Mouse (Mus musculus): ENCODE measurements around the gene Dnmt3l. TPM values are rescaled to one million over a fixed set of nuclear protein-coding genes. Genes with fewer than 3 reads are reported as not detected.

Dnmt3l gene
- polyA plus RNA-seq, 1 experiment from 2014 or later, result 0.62 TPM

- ATAC-seq (replicated peaks; ENCODE audit: low FRiP score, low read depth) (no peak; the same call in 1 of the 2 replicates), DNase-seq (ENCODE audit: low spot score) (peak; percentile 22)
Measured at GRCm38 (mm10) chr10:78054633-78055565, 13.2 kb downstream of the Dnmt3l start.

DNA sequence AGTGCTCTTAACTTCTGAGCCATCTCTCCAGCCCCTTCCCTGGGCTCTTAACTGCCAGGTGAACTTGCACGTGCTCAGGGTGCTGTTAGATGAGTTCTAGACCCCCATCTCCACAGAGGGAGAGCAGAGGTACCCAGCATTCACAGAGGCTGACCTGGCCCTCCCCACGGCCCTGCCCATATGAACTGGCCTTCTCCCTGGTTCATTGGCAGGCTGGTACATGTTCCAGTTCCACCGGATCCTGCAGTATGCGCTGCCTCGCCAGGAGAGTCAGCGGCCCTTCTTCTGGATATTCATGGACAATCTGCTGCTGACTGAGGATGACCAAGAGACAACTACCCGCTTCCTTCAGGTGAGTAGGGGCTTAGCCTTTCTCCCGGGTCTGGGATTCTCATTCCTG, 15.3 kb downstream of the Dnmt3l start:
- DNase-seq (ENCODE audit: low spot score) (no peak), ATAC-seq (replicated peaks; ENCODE audit: low FRiP score, low read depth) (no peak)
- Histone ChIP-seq H3K9me3 (replicated peaks; ENCODE audit: low read length) (no peaks in the 10 kb centered on the region), H3K4me2 (ENCODE audit: low read length) (no peak overlapping the region), H3K36me3 (ENCODE audit: insufficient read depth, low read length) (no peaks in the 10 kb centered on the region), H3K4me1 (replicated peaks; ENCODE audit: insufficient read depth, low read length) (no peaks in the 10 kb centered on the region), H3K27ac (no peak overlapping the region), H3K27me3 (ENCODE audit: insufficient read depth, low read length) (no peaks in the 10 kb centered on the region), H3K9ac (ENCODE audit: low read depth, low read length) (no peak overlapping the region), H3K4me3 (replicated peaks; ENCODE audit: low read depth, low read length) (no peak overlapping the region)
- no peak for TF ChIP-seq CTCF (IDR thresholded peaks at IDR 0.05; ENCODE audit: low read depth)
- 88% methylated on average over 8 of the region's 8 CpGs for WGBS

More at GRCm38 (mm10) chr10:78054633-78055565, 13.2 kb downstream of the Dnmt3l start:
- Histone ChIP-seq H3K36me3 (ENCODE audit: insufficient read depth, low read length) (no peaks in the 10 kb centered on the region), H3K27me3 (ENCODE audit: insufficient read depth, low read length) (no peaks in the 10 kb centered on the region), H3K4me2 (ENCODE audit: low read length) (no peak overlapping the region), H3K9me3 (replicated peaks; ENCODE audit: low read length) (no peaks in the 10 kb centered on the region), H3K4me1 (replicated peaks; ENCODE audit: insufficient read depth, low read length) (no peaks in the 10 kb centered on the region), H3K9ac (ENCODE audit: low read depth, low read length) (no peak overlapping the region), H3K27ac (no peak overlapping the region), H3K4me3 (replicated peaks; ENCODE audit: low read depth, low read length) (no peak overlapping the region)
- 67% methylated on average over 19 of the region's 19 CpGs for WGBS
- no peak for TF ChIP-seq CTCF (IDR thresholded peaks at IDR 0.05; ENCODE audit: low read depth)

GRCm38 (mm10) chr10:78063122-78063521, 21.4 kb downstream of the Dnmt3l start:
- no peak for DNase-seq (ENCODE audit: low spot score)
- Histone ChIP-seq H3K4me1 (replicated peaks; ENCODE audit: insufficient read depth, low read length) (no peaks in the 10 kb centered on the region), H3K4me3 (replicated peaks; ENCODE audit: low read depth, low read length) (no peak overlapping the region), H3K36me3 (ENCODE audit: insufficient read depth, low read length) (no peaks in the 10 kb centered on the region), H3K9ac (ENCODE audit: low read depth, low read length) (no peak overlapping the region), H3K4me2 (ENCODE audit: low read length) (no peak overlapping the region), H3K27ac (no peak overlapping the region), H3K27me3 (ENCODE audit: insufficient read depth, low read length) (no peaks in the 10 kb centered on the region), H3K9me3 (replicated peaks; ENCODE audit: low read length) (no peaks in the 10 kb centered on the region)
- no peak for TF ChIP-seq CTCF (IDR thresholded peaks at IDR 0.05; ENCODE audit: low read depth)
- 84% methylated on average over 9 of the region's 9 CpGs for WGBS
- no peak for ATAC-seq (replicated peaks; ENCODE audit: low FRiP score, low read depth)

GRCm38 (mm10) chr10:78067226-78067625, 25.5 kb downstream of the Dnmt3l start:
- H3K4me2 ChIP-seq (ENCODE audit: low read length), result no peak overlapping the region
- no peaks in the 10 kb centered on the region for H3K9me3 ChIP-seq (replicated peaks; ENCODE audit: low read length)
- ATAC-seq (replicated peaks; ENCODE audit: low FRiP score, low read depth), result peak; percentile 41
- H3K27ac ChIP-seq, result no peak overlapping the region
- no peak overlapping the region for H3K9ac ChIP-seq (ENCODE audit: low read depth, low read length)
- H3K27me3 ChIP-seq (ENCODE audit: insufficient read depth, low read length), result no peaks in the 10 kb centered on the region
- WGBS, result 38% methylated on average over 4 of the region's 4 CpGs
- H3K36me3 ChIP-seq (ENCODE audit: insufficient read depth, low read length), result no peaks in the 10 kb centered on the region
- no peak overlapping the region for H3K4me3 ChIP-seq (replicated peaks; ENCODE audit: low read depth, low read length)
- H3K4me1 ChIP-seq (replicated peaks; ENCODE audit: insufficient read depth, low read length), result no peaks in the 10 kb centered on the region
- peak; percentile 11; the same call in 1 of the 2 replicates for TF ChIP-seq CTCF (IDR thresholded peaks at IDR 0.05; ENCODE audit: low read depth)
- DNase-seq (ENCODE audit: low spot score), result peak; percentile 49

GRCm38 (mm10) chr10:78068541-78068940, 26.8 kb downstream of the Dnmt3l start:
- no peak for TF ChIP-seq CTCF (IDR thresholded peaks at IDR 0.05; ENCODE audit: low read depth)
- Histone ChIP-seq H3K27me3 (ENCODE audit: insufficient read depth, low read length) (no peaks in the 10 kb centered on the region), H3K27ac (no peak overlapping the region), H3K4me3 (replicated peaks; ENCODE audit: low read depth, low read length) (peak overlapping the region; percentile 68), H3K36me3 (ENCODE audit: insufficient read depth, low read length) (0 out of 2 replicates have a peak, but pooled peaks cover 6% of the 10 kb centered on the region), H3K9me3 (replicated peaks; ENCODE audit: low read length) (no peaks in the 10 kb centered on the region), H3K4me1 (replicated peaks; ENCODE audit: insufficient read depth, low read length) (no peaks in the 10 kb centered on the region), H3K9ac (ENCODE audit: low read depth, low read length) (no peak overlapping the region), H3K4me2 (ENCODE audit: low read length) (peak overlapping the region; percentile 98)
- ATAC-seq (replicated peaks; ENCODE audit: low FRiP score, low read depth) (no peak; the same call in 1 of the 2 replicates), DNase-seq (ENCODE audit: low spot score) (peak; percentile 20)
- 16% methylated on average over 11 of the region's 11 CpGs for WGBS

GRCm38 (mm10) chr10:78069101-78070011, 27.6 kb downstream of the Dnmt3l start, which contains the start of gene Icosl:
Icosl (plus strand) TSS chr10:78069302.
- DNase-seq (ENCODE audit: low spot score) (peak; percentile 85), ATAC-seq (replicated peaks; ENCODE audit: low FRiP score, low read depth) (peak; percentile 89)
- Histone ChIP-seq H3K36me3 (ENCODE audit: insufficient read depth, low read length) (0 out of 2 replicates have a peak, but pooled peaks cover 6% of the 10 kb centered on the region), H3K9me3 (replicated peaks; ENCODE audit: low read length) (no peaks in the 10 kb centered on the region), H3K27me3 (ENCODE audit: insufficient read depth, low read length) (no peaks in the 10 kb centered on the region), H3K4me1 (replicated peaks; ENCODE audit: insufficient read depth, low read length) (no peaks in the 10 kb centered on the region), H3K4me2 (ENCODE audit: low read length) (peak within 1 kb of the TSS; percentile 98), H3K27ac (peak within 1 kb of the TSS; percentile 68), H3K4me3 (replicated peaks; ENCODE audit: low read depth, low read length) (peak within 1 kb of the TSS; percentile 68), H3K9ac (ENCODE audit: low read depth, low read length) (peak within 1 kb of the TSS; percentile 78)
- under 1% methylated on average over 66 of the region's 66 CpGs for WGBS
- peak; percentile 75 for TF ChIP-seq CTCF (IDR thresholded peaks at IDR 0.05; ENCODE audit: low read depth)
